Mouse (Mus musculus): ENCODE measurements at regions not wholly inside any gene's neighbourhood (a gene's known extent, or its start where the extent isn't known, plus 50 kb on each side); places are given as distances from the start of the nearest gene placed in this dataset.

DNA sequence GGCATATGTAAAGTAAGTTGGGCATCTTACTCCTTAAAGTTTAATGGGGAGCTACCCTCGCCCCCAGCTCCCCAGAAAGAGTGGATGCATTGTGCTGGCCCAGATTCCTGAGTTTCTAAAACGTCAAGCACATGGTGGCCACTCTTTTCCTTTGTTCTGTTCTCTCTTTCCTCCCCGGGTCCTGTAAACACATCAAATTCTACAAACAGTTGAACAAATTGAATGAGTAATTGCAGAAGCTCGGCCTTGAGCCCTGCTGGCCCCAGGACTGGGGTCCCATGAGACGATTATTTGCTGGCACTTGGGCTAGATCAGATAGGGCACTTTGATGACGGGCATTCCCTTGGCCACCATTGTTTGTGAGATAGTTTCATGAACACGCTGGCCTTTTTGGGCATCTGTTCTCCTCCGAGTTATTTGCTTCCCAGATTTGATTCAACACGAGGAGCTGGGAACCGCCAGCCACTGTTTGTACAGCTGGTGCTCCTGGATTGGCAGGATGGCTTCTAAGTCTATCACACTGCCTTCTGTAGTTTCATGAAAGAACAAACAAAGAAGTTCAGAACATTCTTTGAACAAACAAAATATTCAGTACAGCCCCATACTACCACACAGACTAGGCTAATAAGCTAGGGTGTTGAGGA lies 257.5 kb upstream of the Msx2 start:
- DNase-seq = no peak
- WGBS = 76% methylated on average over 10 of the region's 10 CpGs
- Histone ChIP-seq H3K27ac (ENCODE audit: control insufficient read depth, insufficient read depth, low read length) (no peak overlapping the region), H3K36me3 (ENCODE audit: control insufficient read depth, insufficient read depth, low read length) (no peaks in the 10 kb centered on the region), H3K27me3 (ENCODE audit: control insufficient read depth, insufficient read depth, low read length) (no peaks in the 10 kb centered on the region), H3K4me3 (ENCODE audit: control insufficient read depth, insufficient read depth, low read length) (no peak overlapping the region), H3K4me1 (replicated peaks; ENCODE audit: control insufficient read depth, insufficient read depth, low read length) (no peaks in the 10 kb centered on the region)
- TF ChIP-seq CTCF (IDR thresholded peaks at IDR 0.05; ENCODE audit: borderline replicate concordance, control insufficient read depth, extremely low read depth, insufficient read depth, low read length, poor library complexity) (no peak), POLR2A (IDR thresholded peaks at IDR 0.05; ENCODE audit: control insufficient read depth, extremely low read depth, insufficient read depth, low read length, poor library complexity) (no peak)

DNA sequence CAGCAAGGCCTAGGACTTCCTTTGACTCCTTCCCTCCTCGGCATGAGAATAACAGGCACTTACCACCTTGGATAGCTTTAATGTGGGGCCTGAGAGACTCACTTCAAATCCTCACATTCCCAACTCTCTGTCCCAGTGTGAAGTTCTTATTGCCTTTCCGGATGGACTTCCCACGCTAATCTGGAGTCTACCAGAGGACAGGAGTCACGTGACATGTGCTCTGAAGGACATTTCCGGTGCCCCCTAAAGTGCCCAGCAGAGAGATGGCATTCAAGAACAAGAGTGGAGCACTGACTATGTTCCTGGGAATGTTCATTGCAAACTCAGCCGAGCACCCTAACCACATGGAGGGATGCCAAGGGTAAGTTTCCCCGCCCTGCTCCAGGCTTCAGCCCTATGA lies 257.0 kb upstream of the Msx2 start:
- Histone ChIP-seq H3K36me3 (ENCODE audit: control insufficient read depth, insufficient read depth, low read length) (no peaks in the 10 kb centered on the region), H3K4me1 (replicated peaks; ENCODE audit: control insufficient read depth, insufficient read depth, low read length) (no peaks in the 10 kb centered on the region), H3K27ac (ENCODE audit: control insufficient read depth, insufficient read depth, low read length) (no peak overlapping the region), H3K4me3 (ENCODE audit: control insufficient read depth, insufficient read depth, low read length) (no peak overlapping the region), H3K27me3 (ENCODE audit: control insufficient read depth, insufficient read depth, low read length) (no peaks in the 10 kb centered on the region)
- 92% methylated on average over 7 of the region's 7 CpGs for WGBS
- TF ChIP-seq POLR2A (IDR thresholded peaks at IDR 0.05; ENCODE audit: control insufficient read depth, extremely low read depth, insufficient read depth, low read length, poor library complexity) (no peak), CTCF (IDR thresholded peaks at IDR 0.05; ENCODE audit: borderline replicate concordance, control insufficient read depth, extremely low read depth, insufficient read depth, low read length, poor library complexity) (no peak)
- DNase-seq = no peak

DNA sequence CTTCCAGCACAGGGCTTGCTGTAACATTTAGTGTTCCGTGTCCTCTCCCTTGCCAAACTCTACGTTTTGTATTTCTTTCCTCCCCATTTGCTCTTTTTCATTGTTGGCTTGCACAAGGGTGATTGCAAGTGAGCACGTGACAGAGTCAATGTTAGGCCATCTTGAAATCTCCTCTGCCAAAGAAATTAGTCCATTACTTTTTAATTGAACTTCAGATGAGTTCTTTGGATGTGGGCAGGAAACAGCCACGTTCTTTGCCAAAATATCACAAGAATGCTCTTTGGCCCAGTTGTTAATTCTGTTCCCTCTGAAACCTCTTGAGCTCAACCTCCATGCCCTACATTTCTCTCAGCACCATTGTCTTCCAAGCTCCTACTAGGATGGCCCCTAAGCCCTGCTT lies 253.2 kb upstream of the Msx2 start:
- H3K4me3 ChIP-seq (ENCODE audit: control insufficient read depth, insufficient read depth, low read length) = no peak overlapping the region
- DNase-seq = no peak
- TF ChIP-seq CTCF (IDR thresholded peaks at IDR 0.05; ENCODE audit: borderline replicate concordance, control insufficient read depth, extremely low read depth, insufficient read depth, low read length, poor library complexity) (no peak), POLR2A (IDR thresholded peaks at IDR 0.05; ENCODE audit: control insufficient read depth, extremely low read depth, insufficient read depth, low read length, poor library complexity) (no peak)
- no peaks in the 10 kb centered on the region for H3K27me3 ChIP-seq (ENCODE audit: control insufficient read depth, insufficient read depth, low read length)
- H3K27ac ChIP-seq (ENCODE audit: control insufficient read depth, insufficient read depth, low read length) = no peak overlapping the region
- WGBS = 81% methylated on average over 4 of the region's 4 CpGs
- H3K4me1 ChIP-seq (replicated peaks; ENCODE audit: control insufficient read depth, insufficient read depth, low read length) = no peaks in the 10 kb centered on the region
- no peaks in the 10 kb centered on the region for H3K36me3 ChIP-seq (ENCODE audit: control insufficient read depth, insufficient read depth, low read length)

DNA sequence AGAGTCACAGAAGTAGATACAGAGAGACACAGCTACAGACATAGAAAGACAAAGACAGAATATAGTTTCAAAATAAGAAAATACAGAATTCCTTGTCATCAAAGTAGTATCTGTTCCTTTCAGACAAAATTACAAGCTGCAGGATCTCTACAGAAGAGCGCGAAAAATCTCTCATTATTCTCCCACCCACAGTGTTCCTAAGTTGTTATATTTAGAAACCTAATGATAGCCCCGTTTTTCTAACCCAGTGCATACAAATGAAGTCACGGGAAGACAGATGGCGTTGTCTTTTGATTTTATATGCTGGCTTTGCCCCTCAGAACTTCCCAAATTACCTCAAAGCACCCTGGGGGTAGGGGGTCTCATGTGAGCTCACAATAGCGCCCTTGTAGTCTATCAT lies 250.0 kb upstream of the Msx2 start:
- DNase-seq = no peak
- WGBS = 85% methylated on average over 6 of the region's 6 CpGs
- TF ChIP-seq POLR2A (IDR thresholded peaks at IDR 0.05; ENCODE audit: control insufficient read depth, extremely low read depth, insufficient read depth, low read length, poor library complexity) = no peak
- TF ChIP-seq CTCF (IDR thresholded peaks at IDR 0.05; ENCODE audit: borderline replicate concordance, control insufficient read depth, extremely low read depth, insufficient read depth, low read length, poor library complexity) = no peak
- Histone ChIP-seq H3K27me3 (ENCODE audit: control insufficient read depth, insufficient read depth, low read length) (no peaks in the 10 kb centered on the region), H3K4me1 (replicated peaks; ENCODE audit: control insufficient read depth, insufficient read depth, low read length) (no peaks in the 10 kb centered on the region), H3K27ac (ENCODE audit: control insufficient read depth, insufficient read depth, low read length) (no peak overlapping the region), H3K4me3 (ENCODE audit: control insufficient read depth, insufficient read depth, low read length) (no peak overlapping the region), H3K36me3 (ENCODE audit: control insufficient read depth, insufficient read depth, low read length) (no peaks in the 10 kb centered on the region)

DNA sequence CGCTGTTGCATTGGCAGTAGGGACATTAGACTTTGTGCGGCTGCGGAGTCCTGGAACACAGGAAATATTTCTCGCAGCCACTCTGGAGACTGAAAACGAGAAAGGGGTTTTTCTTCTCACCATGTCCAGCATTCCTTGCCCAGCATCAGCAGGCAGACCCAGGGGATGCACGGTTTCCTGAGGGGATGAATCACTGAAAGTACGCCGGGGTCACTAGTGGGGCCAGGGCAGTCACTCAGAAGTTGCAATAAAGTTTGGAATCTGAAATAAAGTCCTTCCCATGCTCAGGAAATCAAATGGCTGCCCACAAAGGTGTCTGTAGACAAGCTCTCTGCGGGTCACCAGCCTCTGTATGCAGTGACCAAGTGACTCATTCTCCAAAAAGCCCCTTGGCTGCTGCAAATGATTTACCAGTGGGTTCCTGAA lies 248.2 kb upstream of the Msx2 start:
- no peaks in the 10 kb centered on the region for H3K27me3 ChIP-seq (ENCODE audit: control insufficient read depth, insufficient read depth, low read length)
- H3K36me3 ChIP-seq (ENCODE audit: control insufficient read depth, insufficient read depth, low read length) = no peaks in the 10 kb centered on the region
- 79% methylated on average over 9 of the region's 9 CpGs for WGBS
- DNase-seq = no peak
- TF ChIP-seq POLR2A (IDR thresholded peaks at IDR 0.05; ENCODE audit: control insufficient read depth, extremely low read depth, insufficient read depth, low read length, poor library complexity) (no peak), CTCF (IDR thresholded peaks at IDR 0.05; ENCODE audit: borderline replicate concordance, control insufficient read depth, extremely low read depth, insufficient read depth, low read length, poor library complexity) (no peak)
- H3K4me3 ChIP-seq (ENCODE audit: control insufficient read depth, insufficient read depth, low read length) = no peak overlapping the region
- H3K27ac ChIP-seq (ENCODE audit: control insufficient read depth, insufficient read depth, low read length) = no peak overlapping the region
- H3K4me1 ChIP-seq (replicated peaks; ENCODE audit: control insufficient read depth, insufficient read depth, low read length) = no peaks in the 10 kb centered on the region

DNA sequence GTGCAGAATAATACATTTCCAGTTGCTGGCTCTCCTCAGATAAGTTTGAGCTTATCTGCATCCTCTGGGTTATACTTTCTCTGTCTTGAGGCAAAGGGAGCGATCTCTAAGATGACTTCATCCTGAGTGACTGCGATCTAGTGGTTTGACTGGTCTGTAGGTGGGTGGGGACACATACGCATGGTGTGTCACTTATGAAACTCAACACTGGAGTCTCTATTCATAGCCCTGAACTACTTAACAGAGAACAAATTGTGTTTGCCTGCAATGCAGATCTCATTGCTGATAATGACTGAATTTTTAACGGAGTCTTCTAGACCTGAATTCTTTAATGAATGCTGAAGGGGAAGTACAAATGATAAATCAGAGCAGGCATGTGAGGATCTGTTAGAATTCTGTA lies 244.7 kb upstream of the Msx2 start:
- no peaks in the 10 kb centered on the region for H3K27me3 ChIP-seq (ENCODE audit: control insufficient read depth, insufficient read depth, low read length)
- no peak overlapping the region for H3K4me3 ChIP-seq (ENCODE audit: control insufficient read depth, insufficient read depth, low read length)
- WGBS = 89% methylated on average over 4 of the region's 4 CpGs
- H3K27ac ChIP-seq (ENCODE audit: control insufficient read depth, insufficient read depth, low read length) = no peak overlapping the region
- H3K4me1 ChIP-seq (replicated peaks; ENCODE audit: control insufficient read depth, insufficient read depth, low read length) = no peaks in the 10 kb centered on the region
- no peak for DNase-seq
- no peaks in the 10 kb centered on the region for H3K36me3 ChIP-seq (ENCODE audit: control insufficient read depth, insufficient read depth, low read length)
- TF ChIP-seq POLR2A (IDR thresholded peaks at IDR 0.05; ENCODE audit: control insufficient read depth, extremely low read depth, insufficient read depth, low read length, poor library complexity) (no peak), CTCF (IDR thresholded peaks at IDR 0.05; ENCODE audit: borderline replicate concordance, control insufficient read depth, extremely low read depth, insufficient read depth, low read length, poor library complexity) (no peak)

DNA sequence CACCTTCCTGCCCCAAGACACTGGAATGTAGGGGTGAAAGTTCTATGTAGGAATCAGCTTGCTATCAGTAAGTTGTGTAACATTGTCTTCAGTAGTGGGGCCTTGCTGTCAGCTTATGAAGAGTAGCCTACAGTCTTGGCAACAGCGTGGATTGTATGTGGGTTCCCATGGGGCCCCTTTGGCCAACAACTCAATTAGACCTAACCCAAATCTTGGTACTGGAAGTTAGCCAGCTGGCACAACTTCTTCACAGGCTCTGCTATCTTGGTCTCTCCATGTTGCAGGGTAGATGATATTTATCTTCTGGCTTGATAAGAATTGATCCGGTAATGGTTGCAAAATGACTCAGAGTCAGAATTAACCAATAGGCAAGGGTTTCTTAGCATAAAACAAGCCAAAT lies 244.2 kb upstream of the Msx2 start:
- H3K4me1 ChIP-seq (replicated peaks; ENCODE audit: control insufficient read depth, insufficient read depth, low read length) = no peaks in the 10 kb centered on the region
- no peak overlapping the region for H3K4me3 ChIP-seq (ENCODE audit: control insufficient read depth, insufficient read depth, low read length)
- no peak overlapping the region for H3K27ac ChIP-seq (ENCODE audit: control insufficient read depth, insufficient read depth, low read length)
- DNase-seq = no peak
- TF ChIP-seq POLR2A (IDR thresholded peaks at IDR 0.05; ENCODE audit: control insufficient read depth, extremely low read depth, insufficient read depth, low read length, poor library complexity) = no peak
- no peak for TF ChIP-seq CTCF (IDR thresholded peaks at IDR 0.05; ENCODE audit: borderline replicate concordance, control insufficient read depth, extremely low read depth, insufficient read depth, low read length, poor library complexity)
- no peaks in the 10 kb centered on the region for H3K36me3 ChIP-seq (ENCODE audit: control insufficient read depth, insufficient read depth, low read length)
- no peaks in the 10 kb centered on the region for H3K27me3 ChIP-seq (ENCODE audit: control insufficient read depth, insufficient read depth, low read length)
- WGBS = 93% methylated on average over 2 of the region's 2 CpGs

All from thymus, adult 2 months (tissue).